Mouse (Mus musculus) C2C12 (cell line): ENCODE data around the gene Rbl1. TPM values are rescaled to one million over a fixed set of nuclear protein-coding genes. Genes with fewer than 3 reads are reported as not detected.
"Not testable (repeated sequence)": the region's sequence is repeated elsewhere in the genome, so short reads cannot be mapped to it uniquely, and the experiment has no call there.

Source experiments
- H3K27me3 ChIP-seq: one replicate; pipeline ENCODE4 v1.6.1; 2011; ENCODE audit not compliant: control insufficient read depth, insufficient read depth, insufficient read length
- H3K36me3 ChIP-seq: one replicate; pipeline ENCODE4 v1.6.1; 2011; ENCODE audit not compliant: control insufficient read depth, insufficient read depth
- H3K4me3 ChIP-seq: one replicate; pipeline ENCODE4 v1.5.1; 2011; ENCODE audit warnings: mild to moderate bottlenecking, control low read depth; ENCODE audit not compliant: poor library complexity, insufficient read depth, severe bottlenecking
- H3K79me2 ChIP-seq: one replicate; pipeline ENCODE4 v1.6.1; 2011; ENCODE audit not compliant: control insufficient read depth, insufficient read depth
- H3K79me3 ChIP-seq: one replicate; pipeline ENCODE4 v1.6.1; 2011; ENCODE audit warnings: low read depth, control low read depth
- H3ac ChIP-seq: one replicate; pipeline ENCODE3; 2011; ENCODE audit warnings: low read depth; ENCODE audit not compliant: control insufficient read depth, insufficient read length
- CEBPB ChIP-seq: IDR thresholded peaks from one replicate; pipeline ENCODE4 v1.6.1; 2011; ENCODE audit warnings: low read depth, mild to moderate bottlenecking, control low read depth, moderate library complexity
- CTCF ChIP-seq: IDR thresholded peaks from one replicate; pipeline ENCODE4 v1.5.1; 2011; ENCODE audit not compliant: control insufficient read depth, insufficient read depth, insufficient read length
- FOSL1 ChIP-seq: IDR thresholded peaks from one replicate; pipeline ENCODE4 v1.8.0; 2011; ENCODE audit warnings: mild to moderate bottlenecking, low read length; ENCODE audit not compliant: poor library complexity, insufficient read depth, severe bottlenecking
- MAX ChIP-seq: IDR thresholded peaks from one replicate; pipeline ENCODE4 v1.6.1; 2011; ENCODE audit warnings: mild to moderate bottlenecking, control low read depth
- MYOD1 ChIP-seq: IDR thresholded peaks from one replicate; pipeline ENCODE4 v1.6.1; 2011; ENCODE audit warnings: low read depth; ENCODE audit not compliant: control insufficient read depth, insufficient read length
- MYOG ChIP-seq: IDR thresholded peaks from one replicate; pipeline ENCODE4 v1.6.1; 2011; ENCODE audit not compliant: control insufficient read depth, insufficient read length; ENCODE audit errors: extremely low read depth
- USF1 ChIP-seq: IDR thresholded peaks from one replicate; pipeline ENCODE4 v1.6.1; 2011; ENCODE audit warnings: low read depth, mild to moderate bottlenecking, control low read depth, moderate library complexity
- long read RNA-seq, 2 experiments: library from polyadenylated mRNA; unstranded; transcript quantifications; one replicate each; pipeline ENCODE4 v2.0.0; 2019 to 2020
- polyA plus RNA-seq: library from polyadenylated mRNA; unstranded; fragments of >200 nt; fragmentation: generic; extraction: Trizol; gene quantifications from one replicate; pipeline ENCODE4 v1.2.1, GENCODE M21; 2012; ENCODE audit warnings: missing spikeins

Rbl1 gene
- 7.7 TPM for polyA plus RNA-seq
- long read RNA-seq, experiment 1, full-length matches to known transcripts = 10 of 14 reads
- long read RNA-seq, experiment 1, partial matches to known transcripts = 2 of 14 reads
- long read RNA-seq, experiment 1, other reads (novel, unspliced or antisense) = 2 of 14 reads
- long read RNA-seq, experiment 2, full-length matches to known transcripts = 139 of 181 reads
- long read RNA-seq, experiment 2, partial matches to known transcripts = 29 of 181 reads
- long read RNA-seq, experiment 2, other reads (novel, unspliced or antisense) = 13 of 181 reads

DNA sequence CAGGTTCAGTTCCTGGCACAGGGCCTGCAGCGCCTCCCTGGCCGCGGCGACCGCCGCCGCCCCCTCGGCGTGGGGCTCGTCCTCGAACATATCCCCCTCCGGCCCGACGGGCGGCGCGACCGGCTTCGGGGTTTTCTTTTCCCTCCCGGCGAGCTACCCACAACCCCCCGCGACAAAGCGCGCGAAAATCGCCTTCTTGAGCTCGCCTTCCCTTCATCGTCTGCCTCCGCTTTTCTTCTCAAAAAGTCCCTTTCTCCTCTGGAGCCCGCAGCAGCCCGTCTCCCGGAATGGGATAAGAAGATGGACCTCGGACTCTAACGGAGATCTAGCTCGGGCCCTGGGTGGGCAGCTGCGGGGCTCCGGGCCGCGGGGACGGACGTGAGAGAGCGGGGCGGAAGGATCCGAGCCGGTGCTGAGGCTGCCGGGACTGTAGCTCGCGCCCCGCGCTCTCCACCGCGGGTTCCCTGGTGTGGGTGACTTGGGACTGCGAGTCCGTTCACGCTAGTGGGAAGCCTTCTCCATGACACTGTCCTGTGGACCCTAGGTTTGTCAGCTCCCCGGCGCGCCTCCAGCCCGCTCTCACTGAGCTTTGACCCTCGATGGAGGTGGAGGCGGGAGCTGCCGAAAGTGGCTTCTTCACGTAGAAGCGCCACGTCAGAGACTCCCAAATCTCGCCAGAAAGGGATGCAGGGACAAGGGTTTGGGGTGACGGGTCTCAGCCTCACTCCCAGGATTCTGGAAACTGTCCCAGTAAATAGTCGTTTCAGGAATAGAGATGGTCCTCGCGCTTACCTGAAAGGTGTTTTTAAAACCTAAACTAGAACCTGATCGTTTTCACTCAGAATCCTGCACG lies at the start of gene Rbl1:
TSS of gene Rbl1 (minus strand) at position 169 of the 853 bp plus-strand sequence.
- no peak for TF ChIP-seq CTCF
- TF ChIP-seq MYOG = no peak
- no peak for TF ChIP-seq CEBPB
- TF ChIP-seq FOSL1 = no peak
- TF ChIP-seq MYOD1 = no peak
- TF ChIP-seq USF1 = no peak
- peak; percentile 72 for TF ChIP-seq MAX
- Histone ChIP-seq H3K79me3 (peaks cover 14% of the 10 kb centered on the region), H3K79me2 (peaks cover 29% of the 10 kb centered on the region), H3ac (peak within 1 kb of the TSS; percentile 76), H3K27me3 (no peaks in the 10 kb centered on the region), H3K4me3 (peak within 1 kb of the TSS; percentile 57), H3K36me3 (peaks cover 12% of the 10 kb centered on the region)

DNA sequence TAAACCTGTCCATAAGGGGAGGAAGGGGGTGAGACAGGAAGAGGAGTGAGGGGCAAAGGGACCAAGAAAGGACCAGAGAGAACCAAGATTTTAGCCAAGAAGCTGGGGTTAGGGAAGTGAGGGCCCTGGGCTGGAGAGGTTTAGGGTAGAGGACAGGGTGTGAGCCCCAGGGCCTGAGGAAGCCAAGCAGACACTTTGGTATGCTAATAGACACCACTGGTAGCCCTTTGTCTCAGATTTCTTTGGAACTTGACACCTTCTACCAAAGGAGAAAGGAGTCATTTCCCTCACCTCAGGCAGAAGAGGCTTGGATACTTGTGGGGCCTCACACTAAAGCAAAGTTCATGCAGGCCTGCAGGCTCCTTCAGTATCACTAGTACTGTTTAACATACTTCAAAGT lies 43.8 kb upstream of the Rbl1 start:
- Histone ChIP-seq H3K79me3 (no peaks in the 10 kb centered on the region), H3K27me3 (no peaks in the 10 kb centered on the region), H3K36me3 (no peaks in the 10 kb centered on the region), H3ac (no peak overlapping the region), H3K79me2 (no peaks in the 10 kb centered on the region), H3K4me3 (no peak overlapping the region)
- TF ChIP-seq CEBPB (no peak), MYOG (no peak), FOSL1 (no peak), MAX (no peak), CTCF (no peak), USF1 (no peak), MYOD1 (no peak)

DNA sequence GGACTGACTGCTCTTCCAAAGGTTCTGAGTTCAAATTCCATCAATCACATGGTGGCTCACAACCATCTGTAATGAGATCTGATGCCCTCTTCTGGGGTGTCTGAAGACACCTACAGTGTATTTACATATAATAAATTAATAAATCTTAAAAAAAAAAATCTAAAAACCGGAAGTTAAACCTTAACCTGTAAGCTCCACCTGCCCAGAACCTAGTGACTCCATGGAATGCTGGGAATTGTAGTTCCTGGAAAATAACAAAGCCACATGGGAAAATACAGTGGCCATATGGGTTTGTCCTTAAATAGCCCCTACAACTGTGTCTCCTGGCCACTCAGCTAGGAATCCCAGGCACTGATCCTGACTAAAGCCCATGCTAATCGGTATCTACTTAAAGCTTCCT lies 41.3 kb upstream of the Rbl1 start:
- H3K36me3 ChIP-seq = no peaks in the 10 kb centered on the region
- H3K4me3 ChIP-seq = no peak overlapping the region
- no peak for TF ChIP-seq CEBPB
- TF ChIP-seq MYOD1 = no peak
- no peak for TF ChIP-seq CTCF
- TF ChIP-seq MAX = no peak
- TF ChIP-seq MYOG = no peak
- no peak for TF ChIP-seq USF1
- TF ChIP-seq FOSL1 = no peak
- H3K27me3 ChIP-seq = no peaks in the 10 kb centered on the region
- H3K79me2 ChIP-seq = no peaks in the 10 kb centered on the region
- no peaks in the 10 kb centered on the region for H3K79me3 ChIP-seq
- H3ac ChIP-seq = no peak overlapping the region

DNA sequence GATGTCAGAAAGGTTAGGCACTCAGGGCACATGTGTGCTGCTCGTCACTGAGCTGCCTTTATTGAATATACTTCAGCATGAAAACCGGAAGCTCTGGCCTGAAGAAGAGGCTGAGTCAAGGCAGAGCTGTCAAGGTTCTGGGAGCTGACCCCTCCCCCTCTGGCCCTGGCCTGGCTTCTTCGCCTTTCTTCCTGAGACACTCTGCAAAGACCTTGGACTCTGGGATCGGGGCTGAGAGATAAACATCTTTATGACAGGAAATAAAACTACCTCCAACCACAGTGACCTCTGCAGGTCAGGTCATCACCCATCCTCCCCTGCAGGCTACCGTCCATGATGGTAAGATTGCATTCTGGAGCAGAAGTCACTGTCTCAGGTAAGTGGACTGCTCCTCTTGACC lies 40.7 kb upstream of the Rbl1 start:
- Histone ChIP-seq H3K36me3 (no peaks in the 10 kb centered on the region), H3K79me3 (no peaks in the 10 kb centered on the region), H3K79me2 (no peaks in the 10 kb centered on the region), H3K27me3 (no peaks in the 10 kb centered on the region), H3ac (no peak overlapping the region), H3K4me3 (no peak overlapping the region)
- no peak for TF ChIP-seq MYOD1
- TF ChIP-seq CEBPB = no peak
- TF ChIP-seq USF1 = no peak
- no peak for TF ChIP-seq MAX
- no peak for TF ChIP-seq CTCF
- no peak for TF ChIP-seq FOSL1
- TF ChIP-seq MYOG = no peak

DNA sequence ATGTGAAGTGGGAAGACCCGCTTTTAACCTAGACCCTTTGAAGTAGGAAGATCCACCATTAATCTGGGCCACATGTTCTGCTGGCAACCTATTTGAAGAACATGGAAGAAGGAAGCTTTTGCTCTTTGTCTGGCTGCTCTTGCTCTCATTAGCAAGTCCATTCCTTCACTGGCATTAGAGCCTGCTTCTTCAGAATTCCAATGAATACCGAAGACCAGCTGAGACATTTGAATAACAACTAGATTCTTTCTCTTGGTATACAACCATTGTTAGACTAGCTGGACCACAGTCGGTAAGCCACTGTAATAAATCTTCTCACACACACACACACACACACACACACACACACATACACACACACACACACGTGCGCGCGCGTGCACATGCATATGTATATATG lies 31.6 kb upstream of the Rbl1 start:
- no peak overlapping the region for H3K4me3 ChIP-seq
- no peaks in the 10 kb centered on the region for H3K36me3 ChIP-seq
- TF ChIP-seq MYOD1 = no peak
- TF ChIP-seq MYOG = no peak
- TF ChIP-seq CEBPB = no peak
- no peak for TF ChIP-seq USF1
- no peak for TF ChIP-seq MAX
- TF ChIP-seq FOSL1 = no peak
- TF ChIP-seq CTCF = no peak
- no peak overlapping the region for H3ac ChIP-seq
- H3K79me3 ChIP-seq = no peaks in the 10 kb centered on the region
- peaks cover 39% of the 10 kb centered on the region for H3K27me3 ChIP-seq
- no peaks in the 10 kb centered on the region for H3K79me2 ChIP-seq

DNA sequence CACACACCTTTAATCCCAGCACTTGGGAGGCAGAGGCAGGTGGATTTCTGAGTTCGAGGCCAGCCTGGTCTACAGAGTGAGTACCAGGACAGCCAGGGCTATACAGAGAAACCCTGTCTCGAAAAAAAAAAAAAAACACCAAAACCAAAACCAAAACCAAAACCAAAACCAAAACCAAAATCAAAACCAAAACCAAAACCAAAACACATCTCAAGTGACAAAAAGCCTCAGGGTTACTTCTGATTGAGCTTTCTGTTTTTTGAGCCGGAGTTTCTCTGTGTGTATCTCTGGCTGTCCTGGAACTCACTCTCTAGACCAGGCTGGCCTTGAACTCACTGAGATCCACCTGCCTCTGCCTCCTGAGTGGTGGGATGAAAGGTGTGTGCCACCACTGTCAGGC lies 17.6 kb upstream of the Rbl1 start:
- H3K36me3 ChIP-seq, H3ac ChIP-seq, H3K79me3 ChIP-seq, H3K79me2 ChIP-seq, H3K4me3 ChIP-seq: not testable (repeated sequence)
- H3K27me3 ChIP-seq = peaks cover 36% of the 10 kb centered on the region
